Mouse (Mus musculus) CD4-positive naive resting alpha-beta T cell, adult 57 days (primary cell): Measurements from ENCODE around the gene Mgea5. TPM values are rescaled to one million over a fixed set of nuclear protein-coding genes. Genes with fewer than 3 reads are reported as not detected.

Experiments used
- total RNA-seq: library from RNA; stranded (reverse); gene quantifications from one replicate; pipeline ENCODE4 v1.2.4, GENCODE M21; 2023

The Mgea5 gene
- total RNA-seq: 318 TPM

DNA sequence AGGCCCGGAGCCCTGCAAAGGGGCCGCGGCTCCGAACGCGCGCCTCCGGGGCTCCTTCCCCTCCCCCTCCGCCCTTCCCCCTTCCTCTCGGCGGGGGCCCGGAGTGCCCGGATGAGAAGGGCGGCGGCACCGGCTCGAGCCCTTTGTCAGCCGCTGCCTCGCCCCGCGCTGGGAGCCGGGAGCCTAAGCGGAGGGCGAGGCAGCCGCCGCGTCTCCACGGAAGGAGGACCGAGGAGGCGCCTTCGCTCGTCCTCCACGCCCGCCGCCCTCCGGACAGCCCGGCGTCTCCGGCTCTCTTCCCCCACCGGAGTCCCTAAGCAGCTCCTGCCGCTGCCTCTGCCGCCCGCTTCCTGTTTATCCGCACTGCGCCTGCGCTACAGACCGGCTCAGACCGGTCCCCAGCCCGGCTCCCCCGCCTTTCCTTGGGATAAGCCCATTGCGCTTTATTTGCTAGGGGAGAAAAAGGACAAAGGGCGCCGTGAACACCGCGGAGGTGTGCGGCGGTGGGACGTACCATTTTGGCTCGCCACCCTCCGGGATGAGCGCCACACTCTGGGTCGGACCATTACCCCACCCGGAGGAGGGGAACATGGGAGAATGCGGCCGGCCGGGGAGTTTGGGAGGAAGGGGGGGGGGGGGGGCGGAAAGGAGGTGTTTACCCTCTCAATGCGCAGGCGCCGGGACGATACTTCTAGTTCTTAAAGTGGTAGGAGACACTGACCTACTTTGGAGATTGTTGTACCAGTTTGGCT, at the start of gene Mgea5:
Gene Mgea5 (minus strand): TSS at position 657 of the 752 bp plus-strand sequence.

DNA sequence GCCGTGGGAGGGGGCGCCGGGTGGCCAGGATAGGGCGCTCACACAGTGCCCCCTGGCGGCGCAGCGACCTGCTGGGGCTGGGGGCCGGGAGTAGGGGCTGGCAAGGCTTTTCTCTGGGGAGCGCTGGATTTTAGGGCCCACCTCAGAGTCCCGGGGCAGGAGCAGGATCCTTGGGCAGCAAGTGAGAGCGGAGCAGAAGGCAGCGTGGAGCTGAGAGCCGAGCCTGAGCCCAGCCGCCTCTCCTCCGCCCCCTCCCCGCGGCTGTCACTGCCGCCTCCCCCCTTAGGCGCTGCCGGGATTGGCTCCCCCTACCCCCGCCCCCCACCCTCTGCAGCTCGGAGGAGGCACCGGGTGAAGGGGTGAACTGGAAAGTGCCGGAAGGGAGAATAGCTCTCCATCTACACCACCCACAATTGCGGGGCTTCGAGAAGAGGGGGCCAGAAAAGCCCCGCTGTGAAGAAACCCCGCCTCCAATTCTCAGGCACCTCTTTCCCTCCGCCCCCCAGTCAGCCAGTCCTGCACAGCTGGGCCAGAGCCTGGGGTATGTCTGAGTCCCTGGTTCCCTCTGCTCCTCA, 32.3 kb upstream of the Mgea5 start, which contains the start of gene Kcnip2:
Gene Kcnip2 (minus strand): TSS at position 231 of the 575 bp plus-strand sequence.

GRCm38 (mm10) chr19:45749243-45750043, 34.2 kb downstream of the Mgea5 start, which contains the start of gene Npm3:
Gene Npm3 (minus strand): TSS chr19:45749591.

DNA sequence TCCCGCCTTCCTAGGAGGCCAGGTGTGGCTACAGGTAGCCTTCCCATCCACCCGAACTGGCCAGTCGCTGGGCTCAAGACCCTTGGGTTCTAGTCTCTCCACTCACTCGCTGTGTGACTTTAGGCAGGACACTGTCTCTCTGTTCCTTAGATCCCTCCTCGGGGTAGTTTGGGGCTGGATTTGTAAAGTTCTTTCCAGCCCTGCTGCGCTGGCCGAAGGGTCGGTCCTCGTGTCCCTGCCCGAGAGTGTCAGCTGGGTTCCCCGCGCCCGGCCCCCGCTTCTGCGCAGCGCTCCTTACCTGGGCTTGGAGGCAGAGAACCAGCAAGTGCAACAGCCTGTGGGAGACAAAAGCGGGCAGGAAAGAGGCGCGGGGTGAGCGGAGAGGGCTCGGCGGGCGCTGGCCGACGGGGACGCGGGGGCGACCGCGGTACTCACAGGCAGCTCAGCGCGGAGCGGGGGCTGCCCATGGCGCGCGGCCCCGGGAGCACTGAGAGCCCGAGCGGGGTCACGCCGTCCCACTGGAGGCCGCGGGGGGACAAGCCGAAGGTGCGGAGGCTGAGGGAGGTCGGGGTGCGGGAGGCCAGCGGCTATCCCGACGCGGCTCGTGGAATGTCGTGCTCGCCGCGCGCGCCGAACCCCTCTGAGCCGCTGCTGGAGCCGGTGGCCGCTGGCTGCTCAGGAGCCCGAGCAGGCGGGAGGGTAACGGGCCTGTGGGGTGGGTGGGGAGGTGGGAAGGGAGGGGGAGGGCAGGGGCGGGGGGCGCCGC, 41.2 kb downstream of the Mgea5 start, which contains the start of gene Fgf8:
Gene Fgf8 (minus strand): TSS at position 698 of the 766 bp plus-strand sequence.

Other genes starting within 250 kb of the Mgea5 start
- 11.3 TPM for gene Poll, start 223.3 kb downstream of the Mgea5 start, total RNA-seq
- gene Gm17018, start 223.2 kb downstream of the Mgea5 start, total RNA-seq: 17.3 TPM
- gene Fbxw4, start 123.5 kb downstream of the Mgea5 start, total RNA-seq: 71.6 TPM
- not detected for gene Fgf8, start 40.9 kb downstream of the Mgea5 start, total RNA-seq
- 57.6 TPM for gene Npm3, start 34.2 kb downstream of the Mgea5 start, total RNA-seq
- 11.4 TPM for gene Kcnip2, start 32.2 kb upstream of the Mgea5 start, total RNA-seq
- 16.6 TPM for gene Armh3, start 214.7 kb upstream of the Mgea5 start, total RNA-seq
- gene Hps6, start 219.7 kb upstream of the Mgea5 start, total RNA-seq: 6.5 TPM